Mouse (Mus musculus): ENCODE results near the gene Emc1.
A peak's percentile ranks its signal among the peaks of the same experiment; 100 is the strongest.
"Not testable (repeated sequence)": the region's sequence is repeated elsewhere in the genome, so short reads cannot be mapped to it uniquely, and the experiment has no call there.

Emc1 gene

GRCm38 (mm10) chr4:139357211-139357610 lies 4.8 kb downstream of the Emc1 start:
- no peak for DNase-seq (ENCODE audit: low spot score in 2 of 2)

- DNase-seq (ENCODE audit: low spot score in 2 of 2): no peak
These were observed 8.6 kb downstream of the Emc1 start for GRCm38 (mm10) chr4:139360761-139361548.

- DNase-seq (ENCODE audit: low spot score in 2 of 2): no peak
These were observed 14.9 kb downstream of the Emc1 start for GRCm38 (mm10) chr4:139367336-139367735.

- DNase-seq (ENCODE audit: low spot score in 2 of 2): no peak
These were observed 15.7 kb downstream of the Emc1 start for GRCm38 (mm10) chr4:139368038-139368437.

- no peak for DNase-seq (ENCODE audit: low spot score in 2 of 2)
These were observed 20.7 kb downstream of the Emc1 start for GRCm38 (mm10) chr4:139373130-139373529.

- no peak for DNase-seq (ENCODE audit: low spot score in 2 of 2)
These were observed 21.1 kb downstream of the Emc1 start for GRCm38 (mm10) chr4:139373531-139373930.

GRCm38 (mm10) chr4:139379719-139380118 lies 27.3 kb downstream of the Emc1 start:
- no peak for DNase-seq (ENCODE audit: low spot score in 2 of 2)

GRCm38 (mm10) chr4:139380207-139380748 lies 27.9 kb downstream of the Emc1 start:
- DNase-seq (ENCODE audit: low spot score in 2 of 2): peak; percentile 99 to 100

GRCm38 (mm10) chr4:139380775-139381451 lies 28.5 kb downstream of the Emc1 start:
- no peak for DNase-seq (ENCODE audit: low spot score in 2 of 2)

- DNase-seq (ENCODE audit: low spot score in 2 of 2): no peak
These were observed 29.1 kb downstream of the Emc1 start for GRCm38 (mm10) chr4:139381452-139381845.

- no peak for DNase-seq (ENCODE audit: low spot score in 2 of 2)
These were observed 29.8 kb downstream of the Emc1 start for GRCm38 (mm10) chr4:139382231-139382630.

- not testable (repeated sequence) for DNase-seq (ENCODE audit: low spot score in 2 of 2)
These were observed 33.5 kb downstream of the Emc1 start for GRCm38 (mm10) chr4:139385841-139386240.

- DNase-seq (ENCODE audit: low spot score in 2 of 2): no peak
These were observed 34.5 kb downstream of the Emc1 start for GRCm38 (mm10) chr4:139386869-139387319.

GRCm38 (mm10) chr4:139389557-139389956 lies 37.2 kb downstream of the Emc1 start:
- no peak for DNase-seq (ENCODE audit: low spot score in 2 of 2)

- no peak for DNase-seq (ENCODE audit: low spot score in 2 of 2)
These were observed 43.0 kb downstream of the Emc1 start for GRCm38 (mm10) chr4:139395431-139395830.

GRCm38 (mm10) chr4:139400487-139400886 lies 48.1 kb downstream of the Emc1 start:
- DNase-seq (ENCODE audit: low spot score in 2 of 2): no peak

- no peak for DNase-seq (ENCODE audit: low spot score in 2 of 2)
These were observed 50.8 kb downstream of the Emc1 start for GRCm38 (mm10) chr4:139403214-139403613.

- no peak for DNase-seq (ENCODE audit: low spot score in 2 of 2)
These were observed 59.0 kb downstream of the Emc1 start for GRCm38 (mm10) chr4:139411351-139411750.

GRCm38 (mm10) chr4:139417868-139418267 lies 65.5 kb downstream of the Emc1 start:
- no peak for DNase-seq (ENCODE audit: low spot score in 2 of 2)

- DNase-seq (ENCODE audit: low spot score in 2 of 2): no peak
These were observed 69.2 kb downstream of the Emc1 start for GRCm38 (mm10) chr4:139421621-139422020.

- no peak for DNase-seq (ENCODE audit: low spot score in 2 of 2)
These were observed 70.0 kb downstream of the Emc1 start for GRCm38 (mm10) chr4:139422409-139422808.

- DNase-seq (ENCODE audit: low spot score in 2 of 2): no peak
These were observed 70.9 kb downstream of the Emc1 start for GRCm38 (mm10) chr4:139423270-139423669.
